Mouse (Mus musculus): Measurements from ENCODE around the gene Pimreg.

GRCm38 (mm10) chr11:72052636-72053035 lies 10.8 kb downstream of the Pimreg start:
- TF ChIP-seq POLR2A (IDR thresholded peaks at IDR 0.05; ENCODE audit: borderline replicate concordance, extremely low read depth, low read depth, low read length) = no peak
- peak; percentile 93 for TF ChIP-seq CTCF (IDR thresholded peaks at IDR 0.05; ENCODE audit: insufficient read depth, low read length)
